Mouse (Mus musculus): ENCODE results near the gene Cd22. TPM values are rescaled to one million over a fixed set of nuclear protein-coding genes. Genes with fewer than 3 reads are reported as not detected.
A peak's percentile ranks its signal among the peaks of the same experiment; 100 is the strongest.

Cd22 gene
- polyA plus RNA-seq, 1 experiment from 2014 or later: 0.35 TPM

GRCm38 (mm10) chr7:30895217-30895616, 15.1 kb upstream of the Cd22 start:
- H3K36me3 ChIP-seq: no peaks in the 10 kb centered on the region
- no peaks in the 10 kb centered on the region for H3K27me3 ChIP-seq
- no peak overlapping the region for H3K9ac ChIP-seq
- H3K4me3 ChIP-seq: no peak overlapping the region
- H3K4me2 ChIP-seq: no peak overlapping the region
- no peak for ATAC-seq (ENCODE audit: low FRiP score, low read depth)
- no peaks in the 10 kb centered on the region for H3K4me1 ChIP-seq (replicated peaks)
- WGBS: 88% methylated on average over 3 of the region's 3 CpGs
- no peak overlapping the region for H3K27ac ChIP-seq (replicated peaks)
- no peaks in the 10 kb centered on the region for H3K9me3 ChIP-seq

- Histone ChIP-seq H3K9ac (no peak overlapping the region), H3K27me3 (no peaks in the 10 kb centered on the region), H3K4me2 (no peak overlapping the region), H3K4me1 (replicated peaks) (no peaks in the 10 kb centered on the region), H3K36me3 (no peaks in the 10 kb centered on the region), H3K27ac (replicated peaks) (no peak overlapping the region), H3K4me3 (no peak overlapping the region), H3K9me3 (no peaks in the 10 kb centered on the region)
- 70% methylated on average over 3 of the region's 3 CpGs for WGBS
- no peak for ATAC-seq (ENCODE audit: low FRiP score, low read depth)
Observed at GRCm38 (mm10) chr7:30892515-30892914, 12.4 kb upstream of the Cd22 start.

GRCm38 (mm10) chr7:30891746-30892145, 11.6 kb upstream of the Cd22 start:
- Histone ChIP-seq H3K9me3 (no peaks in the 10 kb centered on the region), H3K4me1 (replicated peaks) (no peaks in the 10 kb centered on the region), H3K4me3 (no peak overlapping the region), H3K4me2 (no peak overlapping the region), H3K27ac (replicated peaks) (no peak overlapping the region), H3K36me3 (no peaks in the 10 kb centered on the region), H3K9ac (no peak overlapping the region), H3K27me3 (no peaks in the 10 kb centered on the region)
- no peak for ATAC-seq (ENCODE audit: low FRiP score, low read depth)
- 87% methylated on average over 9 of the region's 9 CpGs for WGBS

- no peaks in the 10 kb centered on the region for H3K36me3 ChIP-seq
- 74% methylated on average over 2 of the region's 2 CpGs for WGBS
- H3K4me2 ChIP-seq: no peak overlapping the region
- no peak overlapping the region for H3K9ac ChIP-seq
- no peaks in the 10 kb centered on the region for H3K27me3 ChIP-seq
- H3K9me3 ChIP-seq: no peaks in the 10 kb centered on the region
- no peak overlapping the region for H3K27ac ChIP-seq (replicated peaks)
- ATAC-seq (ENCODE audit: low FRiP score, low read depth): no peak
- no peaks in the 10 kb centered on the region for H3K4me1 ChIP-seq (replicated peaks)
- no peak overlapping the region for H3K4me3 ChIP-seq
Observed at GRCm38 (mm10) chr7:30890681-30891080, 10.5 kb upstream of the Cd22 start.

- Histone ChIP-seq H3K36me3 (no peaks in the 10 kb centered on the region), H3K4me3 (no peak overlapping the region), H3K9me3 (no peaks in the 10 kb centered on the region), H3K4me1 (replicated peaks) (no peaks in the 10 kb centered on the region), H3K9ac (no peak overlapping the region), H3K27ac (replicated peaks) (no peak overlapping the region), H3K4me2 (no peak overlapping the region), H3K27me3 (no peaks in the 10 kb centered on the region)
- ATAC-seq (ENCODE audit: low FRiP score, low read depth): no peak
- 82% methylated on average over 7 of the region's 7 CpGs for WGBS
Observed at GRCm38 (mm10) chr7:30888786-30889185, 8.6 kb upstream of the Cd22 start.

GRCm38 (mm10) chr7:30887568-30888188, 7.5 kb upstream of the Cd22 start:
- Histone ChIP-seq H3K36me3 (no peaks in the 10 kb centered on the region), H3K4me2 (no peak overlapping the region), H3K27me3 (no peaks in the 10 kb centered on the region), H3K9ac (no peak overlapping the region), H3K27ac (replicated peaks) (no peak overlapping the region), H3K9me3 (no peaks in the 10 kb centered on the region), H3K4me3 (no peak overlapping the region), H3K4me1 (replicated peaks) (no peaks in the 10 kb centered on the region)
- no peak for ATAC-seq (ENCODE audit: low FRiP score, low read depth)
- 84% methylated on average over 14 of the region's 14 CpGs for WGBS

- Histone ChIP-seq H3K36me3 (no peaks in the 10 kb centered on the region), H3K4me1 (replicated peaks) (no peaks in the 10 kb centered on the region), H3K9me3 (no peaks in the 10 kb centered on the region), H3K4me2 (no peak overlapping the region), H3K27ac (replicated peaks) (no peak overlapping the region), H3K4me3 (no peak overlapping the region), H3K27me3 (no peaks in the 10 kb centered on the region), H3K9ac (no peak overlapping the region)
- ATAC-seq (ENCODE audit: low FRiP score, low read depth): no peak
- 87% methylated on average over 4 of the region's 4 CpGs for WGBS
Observed at GRCm38 (mm10) chr7:30886852-30887251, 6.7 kb upstream of the Cd22 start.

GRCm38 (mm10) chr7:30884047-30884446, 3.9 kb upstream of the Cd22 start:
- Histone ChIP-seq H3K9ac (no peak overlapping the region), H3K4me1 (replicated peaks) (no peaks in the 10 kb centered on the region), H3K4me3 (no peak overlapping the region), H3K9me3 (no peaks in the 10 kb centered on the region), H3K27me3 (no peaks in the 10 kb centered on the region), H3K27ac (replicated peaks) (no peak overlapping the region), H3K4me2 (no peak overlapping the region), H3K36me3 (no peaks in the 10 kb centered on the region)
- ATAC-seq (ENCODE audit: low FRiP score, low read depth): no peak

- ATAC-seq (ENCODE audit: low FRiP score, low read depth): no peak
- Histone ChIP-seq H3K9me3 (no peaks in the 10 kb centered on the region), H3K4me2 (no peak overlapping the region), H3K27me3 (no peaks in the 10 kb centered on the region), H3K4me3 (no peak overlapping the region), H3K36me3 (no peaks in the 10 kb centered on the region), H3K9ac (no peak overlapping the region), H3K27ac (replicated peaks) (no peak overlapping the region), H3K4me1 (replicated peaks) (no peaks in the 10 kb centered on the region)
- WGBS: 84% methylated on average over 3 of the region's 3 CpGs
Observed at GRCm38 (mm10) chr7:30881367-30881766, 1.2 kb upstream of the Cd22 start.

GRCm38 (mm10) chr7:30878950-30879349, 1.2 kb downstream of the Cd22 start:
- no peak overlapping the region for H3K4me2 ChIP-seq
- H3K27ac ChIP-seq (replicated peaks): no peak overlapping the region
- H3K4me1 ChIP-seq (replicated peaks): no peaks in the 10 kb centered on the region
- H3K36me3 ChIP-seq: no peaks in the 10 kb centered on the region
- H3K4me3 ChIP-seq: no peak overlapping the region
- no peak overlapping the region for H3K9ac ChIP-seq
- no peaks in the 10 kb centered on the region for H3K9me3 ChIP-seq
- 89% methylated on average over 6 of the region's 6 CpGs for WGBS
- no peaks in the 10 kb centered on the region for H3K27me3 ChIP-seq
- ATAC-seq (ENCODE audit: low FRiP score, low read depth): no peak

GRCm38 (mm10) chr7:30873083-30873482, 7.1 kb downstream of the Cd22 start:
- Histone ChIP-seq H3K9me3 (no peaks in the 10 kb centered on the region), H3K9ac (no peak overlapping the region), H3K4me3 (peak overlapping the region; percentile 13; the same call in 1 of the 2 replicates), H3K27me3 (no peaks in the 10 kb centered on the region), H3K4me1 (replicated peaks) (no peaks in the 10 kb centered on the region), H3K36me3 (no peaks in the 10 kb centered on the region), H3K4me2 (peak overlapping the region; percentile 44), H3K27ac (replicated peaks) (no peak overlapping the region)
- 19% methylated on average over 15 of the region's 15 CpGs for WGBS
- no peak for ATAC-seq (ENCODE audit: low FRiP score, low read depth)

GRCm38 (mm10) chr7:30863386-30863785, 16.8 kb downstream of the Cd22 start:
- no peak overlapping the region for H3K4me3 ChIP-seq
- no peaks in the 10 kb centered on the region for H3K36me3 ChIP-seq
- H3K27ac ChIP-seq (replicated peaks): no peak overlapping the region
- H3K4me2 ChIP-seq: no peak overlapping the region
- ATAC-seq (ENCODE audit: low FRiP score, low read depth): no peak
- H3K9me3 ChIP-seq: no peaks in the 10 kb centered on the region
- 70% methylated on average over 8 of the region's 8 CpGs for WGBS
- no peaks in the 10 kb centered on the region for H3K4me1 ChIP-seq (replicated peaks)
- H3K9ac ChIP-seq: no peak overlapping the region
- no peaks in the 10 kb centered on the region for H3K27me3 ChIP-seq

GRCm38 (mm10) chr7:30861464-30861863, 18.7 kb downstream of the Cd22 start, which contains the start of gene Ffar1:
TSS of gene Ffar1 (minus strand) at chr7:30861564.
- no peak within 1 kb of the TSS for H3K9ac ChIP-seq
- H3K4me3 ChIP-seq: no peak within 1 kb of the TSS
- no peak within 1 kb of the TSS for H3K27ac ChIP-seq (replicated peaks)
- no peaks in the 10 kb centered on the region for H3K4me1 ChIP-seq (replicated peaks)
- 90% methylated on average over 12 of the region's 12 CpGs for WGBS
- no peak within 1 kb of the TSS for H3K4me2 ChIP-seq
- H3K27me3 ChIP-seq: no peaks in the 10 kb centered on the region
- H3K9me3 ChIP-seq: no peaks in the 10 kb centered on the region
- H3K36me3 ChIP-seq: no peaks in the 10 kb centered on the region
- ATAC-seq (ENCODE audit: low FRiP score, low read depth): no peak

Data from hindbrain, embryonic 15.5 days (tissue).